Mouse (Mus musculus) midbrain, embryonic 14.5 days (tissue): ENCODE data around the gene Mcm7. TPM values are rescaled to one million over a fixed set of nuclear protein-coding genes. Genes with fewer than 3 reads are reported as not detected.

Experiments
- ATAC-seq: fragments of 200-750 bp; cut with Nextera tagmentation; 2 replicates; pipeline ENCODE4 v1.8.0; 2017; ENCODE audit warnings: moderate number of reproducible peaks, moderate library complexity; ENCODE audit not compliant: low FRiP score, low TSS enrichment
- DNase-seq: peaks from one replicate; pipeline ENCODE4 v3.0.0-alpha.2; 2015
- H3K27ac ChIP-seq: fragments of 300-500 bp; sonication (generic); replicated peaks from 2 replicates; pipeline ENCODE4 v1.5.1; 2014; ENCODE audit warnings: mild to moderate bottlenecking, low read depth, low read length, moderate library complexity
- H3K27me3 ChIP-seq: fragments of 300-500 bp; sonication (generic); 2 replicates; pipeline ENCODE4 v1.6.1; 2014; ENCODE audit warnings: low read length, control low read depth, mixed read lengths; ENCODE audit not compliant: control insufficient read depth, insufficient read depth
- H3K36me3 ChIP-seq: fragments of 300-500 bp; sonication (generic); 2 replicates; pipeline ENCODE4 v1.6.1; 2014; ENCODE audit warnings: low read length, control low read depth; ENCODE audit not compliant: control insufficient read depth, insufficient read depth
- H3K4me1 ChIP-seq: fragments of 300-500 bp; sonication (generic); 2 replicates; pipeline ENCODE4 v1.6.1; 2014; ENCODE audit warnings: mild to moderate bottlenecking, antibody characterized with exemption, low read length, control low read depth; ENCODE audit not compliant: control insufficient read depth, insufficient read depth
- H3K4me2 ChIP-seq: fragments of 300-500 bp; sonication (generic); 2 replicates; pipeline ENCODE4 v1.6.1; 2014; ENCODE audit warnings: mild to moderate bottlenecking, low read length, moderate library complexity
- H3K4me3 ChIP-seq: fragments of 300-500 bp; sonication (generic); replicated peaks from 2 replicates; pipeline ENCODE4 v1.5.1; 2014; ENCODE audit warnings: low read depth, low read length
- H3K9ac ChIP-seq: fragments of 300-500 bp; sonication (generic); replicated peaks from 2 replicates; pipeline ENCODE4 v1.6.1; 2014; ENCODE audit warnings: mild to moderate bottlenecking, low read length, moderate library complexity
- H3K9me3 ChIP-seq: fragments of 300-500 bp; sonication (generic); 2 replicates; pipeline ENCODE4 v1.6.1; 2016; ENCODE audit warnings: low read length, control low read depth, mixed read lengths; ENCODE audit not compliant: control insufficient read depth
- WGBS: fragments of 180-500 bp; shearing (Covaris S2); extraction: QIAGEN DNeasy Blood & Tissue Kit; methylation state at CpG from one replicate; pipeline ENCODE4 v1.1.7; 2014; 5-methylcytosine and 5-hydroxymethylcytosine counted together
- polyA plus RNA-seq: library from polyadenylated mRNA; unstranded; fragments of >200 nt; fragmentation: Nextera tagmentation; extraction: Ambion mirVana; gene quantifications from 2 replicates; pipeline ENCODE4 v1.2.1, GENCODE M21; 2014

The Mcm7 gene
- polyA plus RNA-seq, 1 experiment from 2014 or later = 117 TPM

DNA sequence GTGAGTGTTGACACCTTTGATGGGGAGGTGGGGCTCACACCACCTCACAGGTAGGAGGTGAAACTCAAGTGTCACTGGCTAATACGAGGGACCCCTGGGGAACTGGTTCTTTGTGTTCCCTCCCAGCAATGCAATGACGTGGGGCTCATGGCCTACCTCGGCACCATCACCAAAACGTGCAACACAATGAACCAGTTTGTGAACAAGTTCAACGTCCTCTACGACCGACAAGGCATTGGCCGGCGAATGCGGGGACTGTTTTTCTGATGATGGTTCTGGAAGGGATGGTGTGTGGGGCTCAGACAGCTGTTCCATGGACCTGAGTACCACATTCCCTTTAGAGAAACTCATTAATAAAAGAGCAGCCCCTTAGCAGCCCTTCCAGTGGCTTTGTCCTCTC, 8.6 kb downstream of the Mcm7 start:
- peaks cover 65% of the 10 kb centered on the region for H3K36me3 ChIP-seq
- H3K4me1 ChIP-seq = peaks cover 12% of the 10 kb centered on the region
- WGBS = 62% methylated on average over 10 of the region's 10 CpGs
- ATAC-seq (no peak), DNase-seq (no peak)
- no peaks in the 10 kb centered on the region for H3K9me3 ChIP-seq
- H3K9ac ChIP-seq = no peak overlapping the region
- H3K27ac ChIP-seq = no peak overlapping the region
- H3K4me2 ChIP-seq = no peak overlapping the region
- no peak overlapping the region; the same call in 1 of the 2 replicates for H3K4me3 ChIP-seq
- no peaks in the 10 kb centered on the region for H3K27me3 ChIP-seq

DNA sequence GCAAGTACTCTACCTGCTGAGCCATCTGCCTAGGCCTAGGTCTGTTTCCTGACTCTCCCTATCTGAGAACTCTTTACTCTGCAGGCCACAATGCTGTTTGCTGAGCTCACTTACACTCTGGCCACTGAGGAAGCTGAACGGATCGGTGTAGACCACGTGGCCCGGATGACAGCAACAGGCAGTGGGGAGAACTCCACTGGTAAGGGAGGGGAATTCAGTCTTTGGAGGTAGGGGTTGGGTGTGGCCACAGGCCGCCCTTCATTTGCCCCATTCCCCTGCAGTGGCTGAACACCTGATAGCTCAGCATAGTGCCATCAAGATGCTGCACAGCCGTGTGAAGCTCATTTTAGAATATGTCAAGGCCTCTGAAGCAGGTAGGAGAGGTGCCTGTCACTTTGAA, 9.2 kb downstream of the Mcm7 start:
- no peak overlapping the region for H3K4me3 ChIP-seq

DNA sequence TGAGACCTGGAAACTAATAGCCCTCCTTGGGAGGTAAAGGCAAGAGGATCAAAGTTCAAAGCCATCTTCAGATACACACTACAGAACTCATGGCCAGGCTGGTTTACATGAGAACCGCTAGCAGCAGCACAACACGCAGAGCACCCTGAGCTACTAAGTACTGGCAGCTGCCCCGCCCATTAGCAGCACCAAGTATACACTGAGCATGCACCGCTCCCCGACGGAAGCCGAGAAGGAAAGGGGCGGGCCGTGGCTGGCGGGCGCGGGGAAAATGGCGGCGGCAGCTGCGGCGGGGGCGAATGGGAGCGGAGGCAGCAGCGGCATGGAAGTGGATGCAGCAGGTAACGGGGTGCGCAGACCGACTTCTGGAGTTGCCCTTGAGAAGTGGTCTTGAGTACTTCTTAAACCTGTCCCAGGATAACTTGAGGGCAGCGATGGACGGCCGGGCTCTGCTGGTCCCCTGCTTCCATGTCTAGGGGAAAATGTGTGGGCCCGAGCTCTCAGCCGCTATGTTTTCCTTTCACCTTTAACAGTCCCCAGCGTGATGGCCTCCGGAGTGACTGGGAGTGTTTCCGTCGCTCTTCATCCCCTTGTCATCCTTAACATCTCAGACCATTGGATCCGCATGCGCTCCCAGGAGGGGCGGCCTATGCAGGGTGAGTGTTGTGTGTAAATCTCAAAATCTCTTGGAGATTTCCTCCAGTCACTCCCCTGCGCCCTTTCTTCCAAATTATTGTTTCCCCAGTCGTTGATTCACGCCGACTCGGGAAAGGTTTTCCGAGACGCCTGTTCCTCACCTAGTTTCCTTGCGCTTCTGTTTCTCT, 11.2 kb downstream of the Mcm7 start, which contains the start of gene Cops6:
Gene Cops6 (plus strand): TSS at position 230 of the 824 bp plus-strand sequence.
- Histone ChIP-seq H3K27me3 (no peaks in the 10 kb centered on the region), H3K27ac (peak within 1 kb of the TSS; percentile 76), H3K36me3 (peaks cover 40% of the 10 kb centered on the region), H3K4me3 (peak within 1 kb of the TSS; percentile 78), H3K9me3 (no peaks in the 10 kb centered on the region), H3K9ac (peak within 1 kb of the TSS; percentile 82), H3K4me1 (peaks cover 12% of the 10 kb centered on the region), H3K4me2 (peak within 1 kb of the TSS; percentile 88)
- peak; percentile 95 for ATAC-seq
- WGBS = under 1% methylated on average over 42 of the region's 42 CpGs
- peak; percentile 96 for DNase-seq

More for the DNA sequence above, 9.2 kb downstream of the Mcm7 start:
- Histone ChIP-seq H3K4me1 (peaks cover 12% of the 10 kb centered on the region), H3K9ac (no peak overlapping the region), H3K4me2 (no peak overlapping the region), H3K27ac (no peak overlapping the region), H3K9me3 (no peaks in the 10 kb centered on the region), H3K36me3 (peaks cover 59% of the 10 kb centered on the region), H3K27me3 (no peaks in the 10 kb centered on the region)
- DNase-seq = no peak
- 79% methylated on average over 6 of the region's 6 CpGs for WGBS
- no peak for ATAC-seq

- H3K36me3 ChIP-seq = peaks cover 32% of the 10 kb centered on the region
- peak overlapping the region; percentile 78 for H3K4me3 ChIP-seq
- no peaks in the 10 kb centered on the region for H3K9me3 ChIP-seq
- WGBS = 68% methylated on average over 7 of the region's 7 CpGs
- H3K4me1 ChIP-seq = peaks cover 12% of the 10 kb centered on the region
- H3K27me3 ChIP-seq = no peaks in the 10 kb centered on the region
- H3K27ac ChIP-seq = peak overlapping the region; percentile 76
- ATAC-seq (no peak; the same call in 1 of the 2 replicates), DNase-seq (no peak)
- H3K4me2 ChIP-seq = peak overlapping the region; percentile 88
- peak overlapping the region; percentile 82; the same call in 1 of the 2 replicates for H3K9ac ChIP-seq
Observed at GRCm38 (mm10) chr5:138160224-138160762, 11.9 kb downstream of the Mcm7 start.

- WGBS = under 1% methylated on average over 31 of the region's 31 CpGs
- Histone ChIP-seq H3K36me3 (peaks cover 27% of the 10 kb centered on the region), H3K4me1 (peaks cover 11% of the 10 kb centered on the region), H3K27ac (peak within 1 kb of the TSS; percentile 99), H3K9ac (peak within 1 kb of the TSS; percentile 98), H3K4me2 (peak within 1 kb of the TSS; percentile 86), H3K27me3 (no peaks in the 10 kb centered on the region), H3K9me3 (no peaks in the 10 kb centered on the region), H3K4me3 (peak within 1 kb of the TSS; percentile 80)
- DNase-seq (peak; percentile 96), ATAC-seq (peak; percentile 96)
Observed at GRCm38 (mm10) chr5:138155443-138155976, 16.7 kb downstream of the Mcm7 start, which contains the start of gene Zfp113. Gene Zfp113, minus strand, starts transcription at chr5:138155744.

DNA sequence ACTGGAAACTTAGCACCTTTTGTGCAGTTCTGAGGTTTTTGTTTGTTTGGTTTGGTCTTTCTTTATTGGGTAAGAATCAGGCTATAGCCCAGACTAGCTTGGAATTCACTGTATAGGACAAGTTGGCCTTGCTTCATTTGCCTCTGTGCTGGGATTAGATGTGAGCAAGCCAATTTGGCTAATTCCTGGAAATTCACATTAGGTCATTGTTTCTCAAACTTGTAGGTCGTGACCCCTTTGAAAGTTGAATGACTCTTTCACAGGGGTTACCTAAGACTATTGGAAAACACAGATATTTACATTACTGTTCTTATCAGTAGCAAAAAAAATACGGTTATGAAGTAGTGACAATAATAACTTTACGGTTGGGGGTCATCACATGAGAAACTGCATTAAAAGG, 17.8 kb downstream of the Mcm7 start:
- 87% methylated on average over 3 of the region's 3 CpGs for WGBS
- Histone ChIP-seq H3K27ac (peak overlapping the region; percentile 99; the same call in 1 of the 2 replicates), H3K27me3 (no peaks in the 10 kb centered on the region), H3K4me1 (peaks cover 8% of the 10 kb centered on the region; the same call in 1 of the 2 replicates), H3K4me3 (peak overlapping the region; percentile 80), H3K9ac (peak overlapping the region; percentile 98), H3K36me3 (peaks cover 32% of the 10 kb centered on the region), H3K9me3 (no peaks in the 10 kb centered on the region), H3K4me2 (peak overlapping the region; percentile 86)
- DNase-seq = no peak
- no peak for ATAC-seq

GRCm38 (mm10) chr5:138138585-138138984, 33.6 kb downstream of the Mcm7 start:
- H3K36me3 ChIP-seq = peaks cover 46% of the 10 kb centered on the region
- H3K9ac ChIP-seq = no peak overlapping the region
- no peak overlapping the region for H3K4me3 ChIP-seq
- no peaks in the 10 kb centered on the region for H3K27me3 ChIP-seq
- 84% methylated on average over 4 of the region's 4 CpGs for WGBS
- no peaks in the 10 kb centered on the region for H3K4me1 ChIP-seq
- DNase-seq (no peak), ATAC-seq (no peak)
- no peak overlapping the region for H3K27ac ChIP-seq
- H3K9me3 ChIP-seq = no peaks in the 10 kb centered on the region
- H3K4me2 ChIP-seq = no peak overlapping the region

- no peaks in the 10 kb centered on the region for H3K27me3 ChIP-seq
- DNase-seq (peak; percentile 85), ATAC-seq (peak; percentile 46; the same call in 1 of the 2 replicates)
- no peak overlapping the region for H3K27ac ChIP-seq
- H3K4me2 ChIP-seq = no peak overlapping the region
- peaks cover 46% of the 10 kb centered on the region for H3K36me3 ChIP-seq
- H3K9ac ChIP-seq = no peak overlapping the region
- no peak overlapping the region for H3K4me3 ChIP-seq
- no peaks in the 10 kb centered on the region for H3K4me1 ChIP-seq
- WGBS = 66% methylated on average over 8 of the region's 8 CpGs
- H3K9me3 ChIP-seq = no peaks in the 10 kb centered on the region
Observed at GRCm38 (mm10) chr5:138137935-138138549, 34.2 kb downstream of the Mcm7 start.
